Comparison of ENCODE assay signal across 16 mouse cellular contexts in the genomic region with DNA sequence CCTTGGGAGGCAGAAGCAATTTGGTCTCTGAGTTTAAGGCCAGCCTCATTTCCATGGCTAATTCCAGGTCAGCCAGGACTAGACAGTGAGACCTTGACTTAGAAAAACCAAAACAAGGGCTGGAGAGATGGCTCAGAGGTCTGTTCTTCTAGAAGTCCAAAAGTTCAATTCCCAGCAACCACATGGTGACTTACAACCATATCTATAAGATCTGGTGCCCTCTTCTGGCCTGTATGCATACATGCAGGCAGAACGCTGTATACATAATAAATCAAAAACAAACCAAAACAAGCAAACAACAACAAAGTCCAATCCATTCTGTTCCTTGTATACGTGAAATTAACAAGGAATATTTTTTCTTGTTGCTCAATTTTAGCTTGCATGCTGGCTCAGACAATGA. TPM values are rescaled to one million over a fixed set of nuclear protein-coding genes. Genes with fewer than 3 reads are reported as not detected.
A peak's percentile ranks its signal among the peaks of the same experiment; 100 is the strongest.
DNase-seq lines count a peak whose midpoint lies in the region; ATAC-seq and TF ChIP-seq lines count a peak whose summit lies in the region.
"Had no signal": no experiment of that assay in that cellular context is flagged by ENCODE, and none has a peak within 500 bp of the region (broad histone marks: within the 10 kb centered on the region; RNA-seq: fewer than 3 reads in every experiment).

No protein-coding gene starts in this region.

- H3K27ac ChIP-seq in liver, embryonic 14.5 days: no peak overlapping the region
- no peak overlapping the region for H3K27ac ChIP-seq in liver, embryonic 11.5 days (ENCODE audit: low read depth, low read length)
- H3K27ac ChIP-seq: embryonic facial prominence, embryonic 15.5 days; liver, embryonic 13.5 days had no signal

- WGBS in liver, embryonic 14.5 days (ENCODE audit: insufficient replicate concordance): 78% methylated on average over 2 of the region's 2 CpGs
- 94% methylated on average over 2 of the region's 2 CpGs for WGBS in liver, embryonic 11.5 days

- H3K36me3 ChIP-seq in liver, embryonic 14.5 days (replicated peaks; ENCODE audit: control insufficient read depth, insufficient read depth, low read depth): peaks cover 30% of the 10 kb centered on the region
- peaks cover 17% of the 10 kb centered on the region; the same call in 1 of the 2 replicates for H3K36me3 ChIP-seq in liver, embryonic 11.5 days (ENCODE audit: control insufficient read depth, insufficient read depth, low read length)

- no peaks in the 10 kb centered on the region for H3K4me1 ChIP-seq in liver, embryonic 14.5 days (replicated peaks; ENCODE audit: control insufficient read depth in 2 of 2, insufficient read depth in 2 of 2, low read length in 1 of 2)
- no peaks in the 10 kb centered on the region for H3K4me1 ChIP-seq in liver, embryonic 11.5 days (replicated peaks; ENCODE audit: control insufficient read depth, insufficient read depth, low read length)
- H3K4me1 ChIP-seq: embryonic facial prominence, embryonic 15.5 days; liver, embryonic 13.5 days had no signal

- TF ChIP-seq EP300 in liver, embryonic 14.5 days (IDR thresholded peaks at IDR 0.05; ENCODE audit: low read depth): no peak

- DNase-seq in heart, adult 11 months: peak; percentile 28
- DNase-seq in heart, postnatal 14 days: no peak
- DNase-seq in liver, embryonic 14.5 days (ENCODE audit: low read depth in 3 of 3, low spot score in 3 of 3): no peak
- DNase-seq in liver, embryonic 11.5 days (ENCODE audit: low spot score): no peak
- DNase-seq in NIH3T3 (ENCODE audit: low read depth): peak; percentile 23
- peak; percentile 32 for DNase-seq in naive thymus-derived CD4-positive, alpha-beta T cell, adult 2 months (ENCODE audit: low read depth)
- DNase-seq in cerebellum, postnatal 4 days (ENCODE audit: low spot score in 2 of 2): no peak
- no peak for DNase-seq in testis, postnatal 10 days (ENCODE audit: low spot score)
- DNase-seq: cerebellum, postnatal 10 days; heart, postnatal 4 days; liver, embryonic 13.5 days; thymus, postnatal 36 days had no signal

- H3K4me2 ChIP-seq in liver, embryonic 14.5 days (ENCODE audit: low read depth): no peak overlapping the region
- H3K4me2 ChIP-seq in liver, embryonic 11.5 days: no peak overlapping the region
- H3K4me2 ChIP-seq: embryonic facial prominence, embryonic 15.5 days; liver, embryonic 13.5 days had no signal

- no peaks in the 10 kb centered on the region for H3K9me3 ChIP-seq in liver, embryonic 14.5 days (ENCODE audit: control insufficient read depth, low read length)
- no peaks in the 10 kb centered on the region for H3K9me3 ChIP-seq in liver, embryonic 11.5 days (ENCODE audit: control insufficient read depth, low read length)
- H3K9me3 ChIP-seq: embryonic facial prominence, embryonic 15.5 days; liver, embryonic 13.5 days had no signal

- no peak overlapping the region for H3K9ac ChIP-seq in liver, embryonic 14.5 days (replicated peaks)
- H3K9ac ChIP-seq in liver, embryonic 11.5 days (ENCODE audit: low read depth, low read length): no peak overlapping the region
- H3K9ac ChIP-seq: embryonic facial prominence, embryonic 15.5 days; liver, embryonic 13.5 days had no signal

- intact Hi-C loops in heart, postnatal 14 days (cut with DNase I): no loop called here

- peak; percentile 16; the same call in 1 of the 2 replicates for TF ChIP-seq CTCF in liver, embryonic 14.5 days (IDR thresholded peaks at IDR 0.05; ENCODE audit: low read depth)

- ATAC-seq in liver, embryonic 14.5 days (ENCODE audit: insufficient read depth): no peak
- no peak for ATAC-seq in liver, embryonic 11.5 days (replicated peaks; ENCODE audit: low FRiP score)

- H3K4me3 ChIP-seq in liver, embryonic 14.5 days (ENCODE audit: insufficient read depth in 1 of 2, low read depth in 2 of 2, low read length in 2 of 2): no peak overlapping the region
- no peak overlapping the region for H3K4me3 ChIP-seq in liver, embryonic 11.5 days (ENCODE audit: low read depth, low read length)
- H3K4me3 ChIP-seq: embryonic facial prominence, embryonic 15.5 days; liver, embryonic 13.5 days had no signal

- no peaks in the 10 kb centered on the region for H3K27me3 ChIP-seq in liver, embryonic 14.5 days (ENCODE audit: control insufficient read depth, insufficient read depth, low read length)
- no peaks in the 10 kb centered on the region for H3K27me3 ChIP-seq in liver, embryonic 11.5 days (replicated peaks; ENCODE audit: control insufficient read depth, insufficient read depth, low read length)
- H3K27me3 ChIP-seq: embryonic facial prominence, embryonic 15.5 days; liver, embryonic 13.5 days had no signal

RNA-seq across cellular contexts. Expression of gene Neurog2, which starts 24.8 kb away (rescaled TPM):
- total RNA-seq in heart, postnatal 14 days (2021): not detected
- 0.01 and 0.21 TPM in 2 replicates for polyA plus RNA-seq in liver, embryonic 14.5 days (2012; rRNA removed)
- not detected in 2 replicates for polyA plus RNA-seq in liver, embryonic 14.5 days (2014; fragmentation: Nextera tagmentation; extraction: Ambion mirVana)
- polyA plus RNA-seq in liver, embryonic 11.5 days (2014; fragmentation: Nextera tagmentation; extraction: Ambion mirVana): not detected in 2 replicates
- total RNA-seq: heart, postnatal 4 days; megakaryocyte-erythroid progenitor cell, adult 5-6 weeks had no signal
- polyA plus RNA-seq: gonadal fat pad, adult 2 months; kidney, embryonic 16.5 days; liver, embryonic 13.5 days had no signal

RNA-seq across cellular contexts. Expression of gene Zgrf1, which starts 54.8 kb away (rescaled TPM):
- total RNA-seq in heart, postnatal 14 days (2021): 1 to 10 TPM in 1 of 2 experiments, under 1 TPM in 1; 0.74 to 1.6 TPM
- polyA plus RNA-seq in liver, embryonic 14.5 days (2012; rRNA removed): 3.2 and 4.7 TPM in 2 replicates
- 4.0 and 4.1 TPM in 2 replicates for polyA plus RNA-seq in liver, embryonic 14.5 days (2014; fragmentation: Nextera tagmentation; extraction: Ambion mirVana)
- 10.8 and 13.9 TPM in 2 replicates for polyA plus RNA-seq in liver, embryonic 11.5 days (2014; fragmentation: Nextera tagmentation; extraction: Ambion mirVana)

RNA-seq across cellular contexts. Expression of gene Larp7, which starts 55.0 kb away (rescaled TPM):
- 10 to 100 TPM; 18.1 to 22.9 TPM for total RNA-seq in heart, postnatal 14 days (2021)
- polyA plus RNA-seq in liver, embryonic 14.5 days (2012; rRNA removed): 7.7 and 22.4 TPM in 2 replicates
- polyA plus RNA-seq in liver, embryonic 14.5 days (2014; fragmentation: Nextera tagmentation; extraction: Ambion mirVana): 29.9 and 33.3 TPM in 2 replicates
- polyA plus RNA-seq in liver, embryonic 11.5 days (2014; fragmentation: Nextera tagmentation; extraction: Ambion mirVana): 69.7 and 70.0 TPM in 2 replicates

Comparison
In these comparisons a context has a peak if more than half of its experiments do, and no peak if none do; other contexts are left out.
1. DNase-seq: peak in heart, adult 11 months (single experiment), NIH3T3 (single experiment) and naive thymus-derived CD4-positive, alpha-beta T cell, adult 2 months (single experiment); none in heart, postnatal 14 days (0 of 2), liver, embryonic 14.5 days (0 of 3), liver, embryonic 11.5 days (single experiment), cerebellum, postnatal 4 days (0 of 2) and testis, postnatal 10 days (single experiment).